Comparison of ENCODE assay signal across 8 mouse cellular contexts in the genomic region with DNA sequence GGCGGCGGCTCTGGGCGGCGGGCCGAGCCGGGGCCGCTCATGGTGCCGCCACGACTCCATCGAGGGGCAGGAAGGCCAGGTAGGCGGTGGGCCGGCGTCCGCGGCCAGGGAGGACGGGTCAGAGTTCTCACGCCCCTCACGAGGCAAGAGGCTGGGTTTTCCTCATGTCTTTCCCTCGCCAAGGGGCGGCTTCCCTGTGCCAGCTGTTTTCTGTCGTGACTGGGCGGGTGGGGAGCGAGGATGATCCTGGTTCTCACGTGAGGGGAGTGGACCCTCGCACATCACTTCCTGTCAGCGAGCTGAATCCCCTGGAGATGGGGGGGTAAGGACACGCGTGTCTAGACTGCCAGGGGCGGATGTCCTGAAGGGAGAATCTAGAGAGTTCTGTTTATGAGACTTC. TPM values are rescaled to one million over a fixed set of nuclear protein-coding genes. Genes with fewer than 3 reads are reported as not detected.
DNase-seq lines count a peak whose midpoint lies in the region; ATAC-seq and TF ChIP-seq lines count a peak whose summit lies in the region.

No protein-coding gene starts in this region.

- H3K4me2 ChIP-seq in intestine, postnatal 0 days (replicated peaks; ENCODE audit: low read depth) = peak overlapping the region; percentile 84
- peak overlapping the region; percentile 85 for H3K4me2 ChIP-seq in lung, embryonic 16.5 days (ENCODE audit: low read depth, low read length)

- peak overlapping the region; percentile 88 for H3K9ac ChIP-seq in intestine, postnatal 0 days (ENCODE audit: low read depth, low read length)
- H3K9ac ChIP-seq in lung, embryonic 16.5 days (ENCODE audit: low read length) = peak overlapping the region; percentile 96

- H3K9me3 ChIP-seq in intestine, postnatal 0 days (ENCODE audit: control insufficient read depth) = no peaks in the 10 kb centered on the region
- H3K9me3 ChIP-seq in lung, embryonic 16.5 days (ENCODE audit: control insufficient read depth, low read length) = no peaks in the 10 kb centered on the region

- peaks cover 8% of the 10 kb centered on the region; the same call in 1 of the 2 replicates for H3K36me3 ChIP-seq in intestine, postnatal 0 days (ENCODE audit: control insufficient read depth, insufficient read depth)
- peaks cover 5% of the 10 kb centered on the region; the same call in 1 of the 2 replicates for H3K36me3 ChIP-seq in lung, embryonic 16.5 days (ENCODE audit: control insufficient read depth, insufficient read depth, low read length)

- H3K4me3 ChIP-seq in bone marrow macrophage, adult 2 months (ENCODE audit: insufficient read depth, low read length) = peak overlapping the region; percentile 91
- peak overlapping the region; percentile 83 for H3K4me3 ChIP-seq in intestine, postnatal 0 days (ENCODE audit: low read depth, low read length)
- H3K4me3 ChIP-seq in lung, embryonic 16.5 days (ENCODE audit: low read length) = peak overlapping the region; percentile 75

- DNase-seq in layer of hippocampus, adult 18-20 months (ENCODE audit: low spot score in 2 of 2) = peak; percentile 25 to 32
- no peak for DNase-seq in layer of hippocampus, adult 8-10 months (ENCODE audit: low spot score in 2 of 2)
- peak; percentile 63 for DNase-seq in gastrocnemius, postnatal 10 days
- peak; percentile 45 for DNase-seq in right cerebral cortex, adult 18-20 months
- no peak for DNase-seq in cerebellum, adult 11-12 months

- H3K27me3 ChIP-seq in intestine, postnatal 0 days (replicated peaks; ENCODE audit: control insufficient read depth, insufficient read depth, low read length) = no peaks in the 10 kb centered on the region
- no peaks in the 10 kb centered on the region for H3K27me3 ChIP-seq in lung, embryonic 16.5 days (ENCODE audit: control insufficient read depth, insufficient read depth, low read depth, low read length)

- no peak; the same call in 1 of the 2 replicates for ATAC-seq in intestine, postnatal 0 days
- peak; percentile 26 for ATAC-seq in lung, embryonic 16.5 days (ENCODE audit: low read depth)

- peaks cover 13% of the 10 kb centered on the region for H3K4me1 ChIP-seq in bone marrow macrophage, adult 2 months (ENCODE audit: control insufficient read depth, insufficient read depth, low read length)
- H3K4me1 ChIP-seq in intestine, postnatal 0 days (replicated peaks; ENCODE audit: control insufficient read depth, insufficient read depth, low read length) = peaks cover 3% of the 10 kb centered on the region; the same call in 1 of the 2 replicates
- H3K4me1 ChIP-seq in lung, embryonic 16.5 days (replicated peaks; ENCODE audit: control insufficient read depth, insufficient read depth, low read length) = peaks cover 4% of the 10 kb centered on the region

- WGBS in intestine, postnatal 0 days = 0% methylated on average over 28 of the region's 29 CpGs
- under 1% methylated on average over 27 of the region's 29 CpGs for WGBS in lung, embryonic 16.5 days

- H3K27ac ChIP-seq in bone marrow macrophage, adult 2 months (ENCODE audit: insufficient read depth, low read depth, low read length) = peak overlapping the region; percentile 51
- peak overlapping the region; percentile 97 for H3K27ac ChIP-seq in intestine, postnatal 0 days (ENCODE audit: low read depth, low read length)
- peak overlapping the region; percentile 98 for H3K27ac ChIP-seq in lung, embryonic 16.5 days (ENCODE audit: low read length)

- TF ChIP-seq POLR2A in bone marrow macrophage, adult 2 months (IDR thresholded peaks at IDR 0.05; ENCODE audit: borderline replicate concordance, low read depth, low read length) = no peak

- no peak for TF ChIP-seq CTCF in bone marrow macrophage, adult 2 months (IDR thresholded peaks at IDR 0.05; ENCODE audit: low read depth, low read length)
- TF ChIP-seq CTCF in intestine, postnatal 0 days (IDR thresholded peaks at IDR 0.05; ENCODE audit: low read depth) = no peak

RNA-seq across cellular contexts. Expression of a gene that starts 0.8 kb away (rescaled TPM):
- total RNA-seq in layer of hippocampus, adult 18-20 months (2021) = 10 to 100 TPM; 23.7 to 29.4 TPM
- total RNA-seq in layer of hippocampus, adult 8-10 months (2022) = 10 to 100 TPM; 24.2 to 30.2 (median 28.3) TPM
- 37.1 and 37.3 TPM in 2 replicates for polyA plus RNA-seq in bone marrow macrophage, adult 2 months (2012; ENCODE audit: insufficient read depth, insufficient read length, missing spikeins)
- 10 to 100 TPM; 23.6 to 26.4 TPM for total RNA-seq in gastrocnemius, postnatal 10 days (2021)
- polyA plus RNA-seq in intestine, postnatal 0 days (2015; fragmentation: Nextera tagmentation; extraction: Ambion mirVana) = 36.2 and 37.4 TPM in 2 replicates
- polyA plus RNA-seq in lung, embryonic 16.5 days (2015; fragmentation: Nextera tagmentation; extraction: Ambion mirVana) = 52.4 and 53.0 TPM in 2 replicates

Comparison
In these comparisons a context has a peak if more than half of its experiments do, and no peak if none do; other contexts are left out.
1. DNase-seq: peak in layer of hippocampus, adult 18-20 months (2 of 2), gastrocnemius, postnatal 10 days (single experiment) and right cerebral cortex, adult 18-20 months (single experiment); none in layer of hippocampus, adult 8-10 months (0 of 2) and cerebellum, adult 11-12 months (single experiment).
2. Peak in every context shown above with its lines, with median percentiles within 50 percentile points of each other: H3K27ac ChIP-seq and H3K4me3 ChIP-seq.